Mouse (Mus musculus) gastrocnemius, adult 8-10 months (tissue): ENCODE results near the gene Dlg2. TPM values are rescaled to one million over a fixed set of nuclear protein-coding genes. Genes with fewer than 3 reads are reported as not detected.

Experiments used
- DNase-seq, 2 experiments: peaks; one replicate each; pipeline ENCODE4 v3.0.0; 2022; ENCODE audit warnings: low spot score in 2 of 2
- total RNA-seq, 4 experiments: library from RNA; stranded (reverse); gene quantifications; 2 replicates each; pipeline ENCODE4 v1.2.4; 2022

Gene Dlg2
- total RNA-seq, 4 experiments from 2014 or later, result 0.21 to 0.94 (median 0.48) TPM

- no peak for DNase-seq
Measured at GRCm38 (mm10) chr7:91089211-91089930, 612.9 kb downstream of the Dlg2 start.

DNA sequence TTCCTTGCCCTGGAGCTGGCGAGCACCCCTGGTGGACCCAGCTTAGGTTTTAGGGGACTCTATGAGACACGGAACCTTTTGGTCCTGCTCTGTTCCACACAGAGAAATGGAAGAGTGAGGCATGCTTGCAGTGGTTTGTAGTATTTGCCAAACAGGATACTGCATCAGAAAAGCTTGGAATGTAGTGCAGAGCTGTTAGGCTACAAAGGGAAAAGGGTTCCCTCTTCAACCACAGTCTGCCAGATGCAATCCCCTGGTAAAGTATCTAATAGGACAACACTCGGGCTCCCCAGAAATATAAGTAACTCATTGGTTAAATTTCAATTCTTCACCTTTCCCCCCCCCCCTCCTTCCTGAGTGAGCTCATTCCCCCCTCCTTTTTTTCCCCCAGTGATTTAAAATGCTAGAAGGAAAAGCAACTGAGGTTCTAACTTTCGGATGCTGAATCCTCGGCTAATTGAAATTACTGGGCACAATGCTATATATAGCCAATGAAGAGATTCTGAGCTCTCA, 613.9 kb downstream of the Dlg2 start:
- DNase-seq, result no peak

GRCm38 (mm10) chr7:91090830-91091683, 614.6 kb downstream of the Dlg2 start:
- DNase-seq, result no peak

GRCm38 (mm10) chr7:91096467-91096866, 620.0 kb downstream of the Dlg2 start:
- no peak for DNase-seq

GRCm38 (mm10) chr7:91098521-91098920, 622.0 kb downstream of the Dlg2 start:
- DNase-seq, result no peak

DNA sequence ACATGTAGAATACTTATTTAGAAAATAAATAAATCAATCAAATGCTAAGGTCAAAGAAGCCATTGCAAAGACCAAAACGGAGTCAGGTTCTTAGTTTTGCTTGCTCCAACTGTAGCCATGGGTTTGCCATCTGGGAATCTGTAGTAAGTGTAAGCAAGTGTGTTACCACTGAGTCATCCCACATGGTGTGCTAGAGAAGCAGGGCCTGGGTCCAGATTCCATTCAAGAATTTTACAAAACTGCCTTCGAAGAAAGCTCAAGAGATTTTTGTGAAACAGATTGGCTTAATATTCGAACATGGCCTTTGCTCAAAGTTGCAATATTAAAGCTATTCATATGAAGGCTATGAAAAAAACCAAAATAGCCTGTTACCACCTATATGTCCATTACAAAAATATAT, 633.1 kb downstream of the Dlg2 start:
- no peak for DNase-seq

GRCm38 (mm10) chr7:91132128-91132527, 655.7 kb downstream of the Dlg2 start:
- no peak for DNase-seq

GRCm38 (mm10) chr7:91154096-91154495, 677.6 kb downstream of the Dlg2 start:
- DNase-seq, result no peak

DNA sequence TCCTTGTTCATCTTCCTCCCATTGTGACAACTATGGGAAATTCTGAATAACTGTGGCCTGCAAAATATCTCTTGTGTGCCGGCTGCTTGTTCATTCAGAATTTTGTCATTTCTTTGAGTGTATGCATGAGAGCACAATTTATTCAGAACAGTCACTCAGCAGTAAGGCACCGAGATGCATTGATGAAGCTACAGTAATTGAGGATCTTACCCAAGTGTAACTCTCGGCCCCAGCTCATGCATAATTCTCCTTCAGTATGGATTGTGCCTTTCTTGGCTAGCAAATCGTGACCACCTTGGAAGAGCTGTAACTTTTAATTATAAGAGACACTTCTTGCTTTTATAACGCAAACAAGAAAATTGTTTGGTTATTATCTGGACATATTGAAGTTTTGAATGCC, 682.7 kb downstream of the Dlg2 start:
- DNase-seq, result no peak

DNA sequence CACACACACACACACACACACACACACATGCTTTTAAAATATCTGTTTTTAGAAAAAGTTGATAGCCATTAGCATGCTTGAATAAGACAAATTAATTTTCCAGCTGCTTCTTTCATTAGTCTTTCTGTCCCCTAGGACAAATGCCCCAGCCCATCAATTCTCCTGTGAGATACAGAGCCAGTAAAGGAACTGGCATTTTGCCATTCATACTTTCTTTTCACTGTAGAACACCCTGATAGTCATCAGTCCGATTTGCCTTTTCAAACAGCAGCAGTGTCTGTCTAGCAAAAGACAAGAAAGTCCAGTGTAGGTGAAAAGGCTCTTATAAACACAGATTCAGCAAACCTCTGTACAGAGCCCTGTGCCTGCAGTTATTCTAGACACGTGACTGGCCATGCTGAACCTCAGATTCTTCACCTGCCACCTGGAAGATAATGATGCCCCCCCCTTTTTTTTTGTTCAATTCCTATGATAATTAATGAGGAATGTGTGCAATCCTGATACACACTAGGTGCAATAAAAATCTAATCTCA, 685.2 kb downstream of the Dlg2 start:
- no peak for DNase-seq

DNA sequence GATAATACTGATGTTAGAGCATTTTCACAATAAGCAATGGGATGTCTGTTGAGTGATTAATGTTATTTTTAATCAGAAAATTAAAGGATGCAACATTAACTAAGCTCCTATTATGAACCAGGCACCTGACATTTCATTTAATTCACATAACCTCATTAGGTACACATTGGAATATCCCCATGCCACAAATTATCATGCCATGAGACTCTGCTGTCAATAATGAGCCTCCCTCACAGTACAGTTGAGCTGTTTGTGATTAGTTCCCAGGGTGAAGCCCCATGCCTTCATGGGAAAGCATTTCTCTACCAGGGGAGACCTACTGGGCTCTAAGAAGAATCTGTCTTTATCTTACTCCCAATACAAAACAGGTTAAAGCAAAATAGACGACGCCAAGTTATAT, 697.1 kb downstream of the Dlg2 start:
- DNase-seq, result no peak

DNA sequence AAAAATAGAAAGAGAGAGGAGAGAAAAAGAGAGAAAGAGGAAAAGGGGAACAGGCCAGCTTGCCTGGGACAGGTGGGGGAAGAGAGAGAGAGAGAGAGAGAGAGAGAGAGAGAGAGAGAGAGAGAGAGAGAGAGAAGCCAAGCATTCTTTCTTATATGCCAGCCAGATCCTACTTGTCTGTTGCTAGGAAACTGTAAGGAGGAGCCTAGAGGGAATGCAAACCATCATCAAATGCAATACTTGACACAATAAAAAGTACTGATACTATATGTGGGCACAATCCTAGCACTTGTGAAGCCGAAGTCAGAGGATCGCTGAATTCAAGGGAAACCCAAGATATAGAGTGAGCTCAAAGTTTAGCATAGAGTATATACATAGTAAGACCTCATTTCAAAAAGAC, 711.7 kb downstream of the Dlg2 start:
- no peak for DNase-seq

- DNase-seq, result no peak
Measured at GRCm38 (mm10) chr7:91199372-91199771, 722.9 kb downstream of the Dlg2 start.

GRCm38 (mm10) chr7:91208083-91208852, 731.8 kb downstream of the Dlg2 start:
- DNase-seq, result no peak

- no peak for DNase-seq
Measured at GRCm38 (mm10) chr7:91208973-91209372, 732.5 kb downstream of the Dlg2 start.

DNA sequence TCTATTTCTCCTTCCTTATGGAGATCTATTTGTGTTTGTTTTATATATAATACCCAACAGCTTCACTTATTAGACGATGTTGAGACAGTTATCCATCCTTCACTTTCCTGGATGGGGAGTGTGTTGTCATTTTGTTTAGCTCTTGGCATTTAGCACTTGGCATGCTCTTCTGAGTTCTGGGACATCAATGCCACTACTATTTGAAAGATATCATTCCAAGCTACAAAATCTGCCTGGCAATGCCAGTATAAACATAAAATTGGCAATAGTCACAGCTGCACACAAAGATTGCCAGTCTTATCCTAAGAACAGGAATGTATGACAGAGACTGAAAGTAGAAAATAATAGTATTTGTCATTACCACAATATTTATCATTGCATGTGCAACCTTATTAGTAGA, 735.8 kb downstream of the Dlg2 start:
- DNase-seq, result no peak

- DNase-seq, result no peak
Measured at GRCm38 (mm10) chr7:91214921-91215320, 738.4 kb downstream of the Dlg2 start.

GRCm38 (mm10) chr7:91218321-91218987, 742.0 kb downstream of the Dlg2 start:
- DNase-seq, result no peak

GRCm38 (mm10) chr7:91226442-91226841, 750.0 kb downstream of the Dlg2 start:
- no peak for DNase-seq

DNA sequence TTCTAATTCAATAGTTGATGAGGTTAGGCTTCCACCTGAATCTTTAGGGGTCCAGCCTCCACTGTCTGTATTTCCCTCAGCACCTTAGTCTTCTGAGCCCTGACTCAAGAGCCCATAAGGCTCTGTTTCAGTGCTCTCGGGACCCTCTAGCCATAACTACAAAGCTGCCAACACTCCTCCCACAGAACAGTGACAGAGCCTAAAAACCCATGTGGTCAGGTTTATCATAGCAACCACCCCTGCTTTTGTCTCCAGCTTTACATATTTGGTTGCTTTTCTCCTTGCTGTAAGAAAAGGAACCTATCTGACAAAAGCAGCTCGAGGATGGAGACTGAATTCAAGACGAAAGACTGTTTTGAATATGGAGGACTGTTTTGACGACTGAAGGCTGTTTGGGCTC, 765.2 kb downstream of the Dlg2 start:
- DNase-seq, result no peak

- no peak for DNase-seq
Measured at GRCm38 (mm10) chr7:91261672-91262030, 785.2 kb downstream of the Dlg2 start.
